Mouse (Mus musculus) G1E (cell line): ENCODE data around the gene Morc1.

Experiments used
- CTCF ChIP-seq: IDR thresholded peaks from 2 replicates; pipeline ENCODE4 v1.5.1; 2012; ENCODE audit warnings: low read depth, low read length, inconsistent platforms, mixed read lengths
- GATA1 ChIP-seq: IDR thresholded peaks from 2 replicates; pipeline ENCODE4 v1.6.1; 2012; ENCODE audit warnings: borderline replicate concordance, low read length, inconsistent platforms, mixed read lengths
- POLR2AphosphoS5 ChIP-seq: IDR thresholded peaks from 2 replicates; pipeline ENCODE4 v1.6.1; 2012; ENCODE audit warnings: low read depth, low read length, inconsistent platforms; ENCODE audit not compliant: insufficient replicate concordance
- TAL1 ChIP-seq: conservative IDR thresholded peaks from 2 replicates; pipeline ENCODE4 v1.6.1; 2012; ENCODE audit warnings: low read depth, low read length, inconsistent platforms, mixed read lengths

DNA sequence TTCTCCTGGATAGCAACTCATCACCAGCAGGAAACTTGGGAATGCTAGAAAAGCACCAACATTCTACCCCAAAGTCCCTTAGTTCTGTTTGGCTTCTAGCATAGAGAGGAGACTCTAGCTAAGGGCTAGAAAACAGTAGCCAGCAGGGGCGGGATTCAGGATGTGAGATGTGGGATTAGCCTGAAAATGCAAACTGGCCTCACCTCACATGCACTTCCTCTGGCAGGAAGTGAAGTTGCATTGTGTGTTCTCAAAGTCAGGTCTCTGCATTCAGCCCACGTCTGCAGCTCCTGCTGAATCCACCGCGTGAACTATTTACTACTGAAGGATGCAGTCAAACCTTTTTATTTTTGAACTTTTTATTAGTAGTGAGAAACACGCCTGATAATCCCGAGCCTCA, 154.3 kb downstream of the Morc1 start:
- no peak for TF ChIP-seq GATA1
- no peak for TF ChIP-seq CTCF
- no peak for TF ChIP-seq TAL1
- TF ChIP-seq POLR2AphosphoS5, result no peak
